Mouse (Mus musculus) MEL (cell line): ENCODE data around the gene Apon.

Experiments used
- CHD1 ChIP-seq: IDR thresholded peaks from 2 replicates; pipeline ENCODE4 v1.6.1; 2012; ENCODE audit warnings: low read depth, mild to moderate bottlenecking, inconsistent platforms, low read length, improper control_type of control experiment
- CTCF ChIP-seq, 3 experiments: IDR thresholded peaks in 2 of 3; conservative IDR thresholded peaks in 1 of 3; 2 replicates each; pipeline ENCODE4 v1.5.1; 2011 to 2012; ENCODE audit warnings: low read length in 3 of 3, low read depth in 2 of 3, mild to moderate bottlenecking in 2 of 3, improper control_type of control experiment in 1 of 3, inconsistent platforms in 1 of 3, mixed read lengths in 1 of 3, moderate library complexity in 1 of 3; ENCODE audit not compliant: control insufficient read depth in 1 of 3, insufficient read depth in 1 of 3, poor library complexity in 1 of 3, severe bottlenecking in 1 of 3
- EP300 ChIP-seq, 2 experiments: IDR thresholded peaks; 2 replicates each; pipeline ENCODE4 v1.6.1; 2011; ENCODE audit warnings: improper control_type of control experiment in 2 of 2, low read length in 2 of 2, low read depth in 1 of 2, mild to moderate bottlenecking in 1 of 2
- GATA1 ChIP-seq: IDR thresholded peaks from 2 replicates; pipeline ENCODE4 v1.6.1; 2011; ENCODE audit warnings: low read depth, low read length, improper control_type of control experiment
- MAX ChIP-seq: IDR thresholded peaks from 2 replicates; pipeline ENCODE4 v1.6.1; 2011; ENCODE audit warnings: low read length, improper control_type of control experiment
- POLR2A ChIP-seq, 2 experiments: IDR thresholded peaks; 2 replicates each; pipeline ENCODE4 v1.6.1; 2011 to 2012; ENCODE audit warnings: low read length in 2 of 2, mild to moderate bottlenecking in 2 of 2, control low read depth in 1 of 2, improper control_type of control experiment in 1 of 2, low read depth in 1 of 2, moderate library complexity in 1 of 2; ENCODE audit not compliant: control insufficient read depth in 1 of 2, insufficient read depth in 1 of 2, poor library complexity in 1 of 2
- RAD21 ChIP-seq: IDR thresholded peaks from 2 replicates; pipeline ENCODE4 v1.6.1; 2011; ENCODE audit warnings: mild to moderate bottlenecking, low read depth, low read length, improper control_type of control experiment
- TAL1 ChIP-seq: IDR thresholded peaks from 2 replicates; pipeline ENCODE4 v1.6.1; 2012; ENCODE audit warnings: mild to moderate bottlenecking, inconsistent platforms, low read length, moderate library complexity, mixed read lengths
- TCF12 ChIP-seq: IDR thresholded peaks from 2 replicates; pipeline ENCODE4 v1.6.1; 2014; ENCODE audit warnings: low read depth, mild to moderate bottlenecking, inconsistent platforms, low read length, improper control_type of control experiment, moderate library complexity
- USF2 ChIP-seq, 2 experiments: IDR thresholded peaks; 2 replicates each; pipeline ENCODE4 v1.6.1; 2011 to 2012; ENCODE audit warnings: improper control_type of control experiment in 2 of 2, low read length in 2 of 2, borderline replicate concordance in 1 of 2, inconsistent platforms in 1 of 2, low read depth in 1 of 2, mild to moderate bottlenecking in 1 of 2; ENCODE audit not compliant: insufficient read depth in 1 of 2
- ZC3H11A ChIP-seq: IDR thresholded peaks from 2 replicates; pipeline ENCODE4 v1.6.1; 2012; ENCODE audit warnings: low read depth, mild to moderate bottlenecking, inconsistent platforms, low read length, improper control_type of control experiment
- ZKSCAN1 ChIP-seq: IDR thresholded peaks from 2 replicates; pipeline ENCODE4 v1.6.1; 2012; ENCODE audit warnings: low read depth, mild to moderate bottlenecking, inconsistent platforms, low read length, improper control_type of control experiment, moderate library complexity

DNA sequence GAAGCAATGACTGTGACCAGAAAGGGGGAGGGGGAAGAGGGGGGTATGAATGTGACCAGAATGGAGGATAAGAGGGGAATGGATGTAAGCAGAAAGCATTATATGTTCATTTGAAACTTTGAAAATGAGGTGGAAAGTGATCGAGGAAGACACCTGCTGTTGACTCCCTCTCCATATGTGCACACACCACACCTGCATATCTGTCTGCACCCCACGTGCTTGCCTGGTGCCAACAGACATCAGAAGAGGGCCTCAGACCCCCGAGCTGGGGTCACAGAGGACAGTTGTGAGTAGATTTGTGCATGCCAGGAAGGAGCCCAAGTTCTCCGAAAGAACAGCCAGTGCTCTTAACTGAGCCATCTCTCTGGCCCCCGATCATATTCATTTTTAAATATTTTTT lies 6.0 kb downstream of the Apon start:
- no peak for TF ChIP-seq USF2 (IDR thresholded peaks at IDR 0.05; ENCODE audit: borderline replicate concordance in 1 of 2, insufficient read depth in 1 of 2, low read depth in 1 of 2, low read length in 2 of 2)
- no peak for TF ChIP-seq TAL1
- no peak for TF ChIP-seq CTCF (IDR thresholded peaks at IDR 0.05 in 2 of 3, conservative IDR thresholded peaks at IDR 0.05 in 1 of 3; ENCODE audit: control insufficient read depth in 1 of 3, insufficient read depth in 1 of 3, low read depth in 2 of 3, low read length in 3 of 3, poor library complexity in 1 of 3, severe bottlenecking in 1 of 3)
- TF ChIP-seq GATA1: no peak
- TF ChIP-seq TCF12: no peak
- TF ChIP-seq POLR2A (IDR thresholded peaks at IDR 0.05; ENCODE audit: control insufficient read depth in 1 of 2, insufficient read depth in 1 of 2, low read depth in 1 of 2, low read length in 2 of 2, poor library complexity in 1 of 2): no peak
- no peak for TF ChIP-seq ZC3H11A
- TF ChIP-seq ZKSCAN1: no peak
- no peak for TF ChIP-seq RAD21
- TF ChIP-seq MAX: no peak
- TF ChIP-seq CHD1: no peak
- TF ChIP-seq EP300 (IDR thresholded peaks at IDR 0.05; ENCODE audit: low read depth in 1 of 2, low read length in 2 of 2): no peak
